Mouse (Mus musculus) bone marrow, adult 2 months (tissue): Measurements from ENCODE around the gene Gon4l. TPM values are rescaled to one million over a fixed set of nuclear protein-coding genes. Genes with fewer than 3 reads are reported as not detected.
"Not testable (repeated sequence)": the region's sequence is repeated elsewhere in the genome, so short reads cannot be mapped to it uniquely, and the experiment has no call there.

Experiments
- H3K27ac ChIP-seq: fragments of 200-500 bp; 2 replicates; pipeline ENCODE4 v1.5.1; 2012; ENCODE audit warnings: low read depth, mild to moderate bottlenecking, control low read depth, inconsistent platforms, low read length; ENCODE audit not compliant: control insufficient read depth, poor library complexity, insufficient read depth
- H3K4me1 ChIP-seq: fragments of 200-500 bp; 2 replicates; pipeline ENCODE4 v1.6.1; 2011; ENCODE audit warnings: low read length; ENCODE audit not compliant: control insufficient read depth, insufficient read depth
- H3K4me3 ChIP-seq: fragments of 200-500 bp; replicated peaks from 2 replicates; pipeline ENCODE3; 2011; ENCODE audit warnings: mild to moderate bottlenecking, low read depth, low read length, control low read depth; ENCODE audit not compliant: control insufficient read depth
- CTCF ChIP-seq: fragments of 200-500 bp; IDR thresholded peaks from 2 replicates; pipeline ENCODE4 v1.5.1; 2011; ENCODE audit warnings: low read length, control low read depth; ENCODE audit not compliant: control insufficient read depth, insufficient read depth
- POLR2A ChIP-seq: fragments of 200-500 bp; IDR thresholded peaks from 2 replicates; pipeline ENCODE4 v1.6.1; 2011; ENCODE audit warnings: low read depth, mild to moderate bottlenecking, control low read depth, low read length, borderline replicate concordance; ENCODE audit not compliant: control insufficient read depth
- WGBS: fragments of 180-500 bp; shearing (Covaris S2); methylation state at CpG from one replicate; pipeline ENCODE4 v1.1.7; 2018; 5-methylcytosine and 5-hydroxymethylcytosine counted together
- polyA plus RNA-seq: library from polyadenylated mRNA; stranded (reverse); fragments of >200 nt; gene quantifications from 2 replicates; pipeline ENCODE4 v1.2.4, GENCODE M21; 2011; ENCODE audit warnings: low replicate concordance; ENCODE audit not compliant: missing spikeins, insufficient read depth, insufficient read length

Gene Gon4l
- polyA plus RNA-seq, 1 experiment = 33.1 TPM

DNA sequence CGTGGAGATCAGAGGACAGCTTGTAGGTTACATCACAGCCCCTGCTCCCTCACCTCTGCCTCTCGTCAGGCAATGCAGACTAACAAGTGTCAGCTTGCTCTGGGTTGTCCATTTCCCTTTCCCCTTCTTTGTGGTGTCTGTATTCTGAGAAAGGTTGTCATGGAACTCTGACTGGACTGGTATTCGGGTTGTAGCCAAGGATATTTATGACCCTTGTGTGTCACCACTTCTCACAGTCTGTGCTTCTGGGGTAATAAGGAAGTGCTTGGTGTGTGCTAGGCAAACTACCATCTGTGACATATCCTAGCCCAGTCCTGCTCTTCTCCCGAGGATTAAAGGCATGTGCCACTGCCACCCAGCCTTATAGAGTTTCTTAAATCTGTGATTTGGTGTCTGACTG is 14.1 kb downstream of the Gon4l start:
- H3K27ac ChIP-seq = no peak overlapping the region
- WGBS = 71% methylated on average over 4 of the region's 4 CpGs
- H3K4me3 ChIP-seq = no peak overlapping the region
- H3K4me1 ChIP-seq = no peaks in the 10 kb centered on the region
- no peak for TF ChIP-seq CTCF
- TF ChIP-seq POLR2A = no peak

DNA sequence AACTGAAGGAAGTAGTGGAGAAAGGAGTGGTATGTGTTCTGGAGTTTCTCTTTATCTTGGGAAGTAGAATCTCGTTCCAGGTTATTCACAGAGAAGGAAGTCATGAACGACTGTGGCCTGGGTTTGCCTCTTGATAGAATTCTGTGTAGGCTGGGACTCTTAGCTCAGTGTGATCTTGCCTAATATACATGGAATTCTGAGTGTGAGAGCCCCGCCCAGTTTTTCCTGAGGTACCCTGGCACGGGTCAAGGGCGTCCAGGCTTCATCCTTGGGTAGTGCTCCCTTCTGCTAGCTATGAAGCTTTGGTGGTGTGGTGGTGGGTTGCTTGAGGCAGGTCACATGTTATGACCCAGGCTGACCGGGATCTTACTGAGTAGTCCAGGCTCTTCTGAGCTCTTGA is 20.8 kb downstream of the Gon4l start:
- H3K27ac ChIP-seq = no peak overlapping the region
- 86% methylated on average over 6 of the region's 6 CpGs for WGBS
- TF ChIP-seq POLR2A (no peak), CTCF (no peak)
- no peak overlapping the region for H3K4me3 ChIP-seq
- no peaks in the 10 kb centered on the region for H3K4me1 ChIP-seq

GRCm38 (mm10) chr3:88862129-88862528 is 27.1 kb downstream of the Gon4l start:
- WGBS = 90% methylated on average over 3 of the region's 3 CpGs
- no peak overlapping the region for H3K27ac ChIP-seq
- no peak overlapping the region for H3K4me3 ChIP-seq
- TF ChIP-seq POLR2A (no peak), CTCF (no peak)
- no peaks in the 10 kb centered on the region for H3K4me1 ChIP-seq

DNA sequence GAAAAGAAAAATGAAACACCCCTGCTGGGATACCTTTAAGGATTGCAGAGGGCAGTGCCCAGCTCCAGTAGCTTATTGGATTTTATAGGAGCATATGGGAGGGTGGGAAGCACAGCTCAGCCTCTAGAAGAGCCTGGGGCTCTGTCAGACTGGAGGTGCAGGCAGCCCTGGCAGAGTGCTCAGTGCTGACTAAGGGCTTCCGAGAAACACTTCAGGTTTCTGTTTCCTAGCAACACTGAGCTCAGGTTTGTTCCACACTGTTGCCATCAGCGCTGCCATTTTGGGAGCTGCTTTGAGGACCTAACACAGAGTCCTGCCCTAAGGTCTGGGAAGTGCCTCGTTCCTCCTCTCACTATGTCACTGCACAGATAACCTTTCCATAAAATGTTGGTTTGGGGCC is 31.7 kb downstream of the Gon4l start:
- no CpG with 5 or more reads among the region's 3 CpGs for WGBS

DNA sequence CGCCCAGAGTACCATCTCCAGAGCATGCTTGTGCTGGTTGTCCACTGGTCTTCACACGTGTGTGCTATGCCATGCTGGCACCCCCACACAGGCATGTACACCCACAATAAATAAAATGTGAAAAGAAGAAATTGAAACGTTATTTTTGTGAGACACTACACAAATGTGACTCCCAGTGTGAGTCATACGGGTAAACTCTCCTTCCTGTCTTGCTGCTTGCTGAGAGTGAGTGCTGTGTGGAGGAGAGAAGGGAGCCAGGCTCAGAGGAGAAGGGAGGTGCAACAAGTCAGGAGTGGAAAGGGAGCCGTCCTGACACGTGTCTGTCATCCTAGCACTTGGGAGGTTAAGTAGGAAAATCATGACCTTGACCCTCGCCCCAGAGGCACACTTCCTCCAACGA is 32.1 kb downstream of the Gon4l start:
- not testable (repeated sequence) for H3K4me3 ChIP-seq, H3K27ac ChIP-seq, H3K4me1 ChIP-seq
- WGBS = no CpG with 5 or more reads among the region's 8 CpGs

More for the DNA sequence above, 31.7 kb downstream of the Gon4l start:
- not testable (repeated sequence) for H3K4me3 ChIP-seq, H3K4me1 ChIP-seq, H3K27ac ChIP-seq

GRCm38 (mm10) chr3:88868449-88868848 is 33.4 kb downstream of the Gon4l start:
- not testable (repeated sequence) for H3K4me1 ChIP-seq, H3K27ac ChIP-seq, H3K4me3 ChIP-seq
- WGBS = 100% methylated on average over 2 of the region's 4 CpGs

DNA sequence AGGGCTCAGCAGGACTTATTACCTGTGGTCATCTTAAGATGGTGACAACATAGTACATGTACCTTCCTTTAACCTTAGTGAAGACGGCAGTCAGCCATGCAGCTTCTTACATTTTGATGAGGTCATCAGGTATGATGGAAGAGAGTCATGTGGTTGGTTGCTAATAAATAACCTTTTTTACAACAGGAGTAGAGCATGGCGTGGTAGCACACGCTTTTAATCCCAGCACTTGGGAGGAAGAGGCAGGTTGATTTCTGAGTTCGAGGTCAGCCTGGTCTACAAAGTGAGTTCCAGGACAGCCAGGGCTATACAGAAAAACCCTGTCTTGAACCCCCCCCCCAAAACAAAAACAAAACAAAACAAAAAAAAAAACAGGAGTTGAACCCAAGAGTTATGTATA is 47.5 kb downstream of the Gon4l start:
- not testable (repeated sequence) for H3K4me1 ChIP-seq, H3K27ac ChIP-seq, H3K4me3 ChIP-seq
- 90% methylated on average over 4 of the region's 4 CpGs for WGBS

- H3K4me1 ChIP-seq, H3K27ac ChIP-seq, H3K4me3 ChIP-seq: not testable (repeated sequence)
- WGBS = 90% methylated on average over 7 of the region's 7 CpGs
These were observed 58.0 kb downstream of the Gon4l start for GRCm38 (mm10) chr3:88893011-88893410.

- H3K4me1 ChIP-seq = no peaks in the 10 kb centered on the region
- TF ChIP-seq POLR2A (no peak), CTCF (no peak)
- WGBS = 92% methylated on average over 3 of the region's 3 CpGs
- no peak overlapping the region for H3K4me3 ChIP-seq
- no peak overlapping the region for H3K27ac ChIP-seq
These were observed 69.8 kb downstream of the Gon4l start for GRCm38 (mm10) chr3:88904803-88905202.

- TF ChIP-seq POLR2A = no peak
- TF ChIP-seq CTCF = no peak
- Histone ChIP-seq H3K4me3 (no peak overlapping the region), H3K4me1 (no peaks in the 10 kb centered on the region), H3K27ac (no peak overlapping the region)
- WGBS = 87% methylated on average over 6 of the region's 6 CpGs
These were observed 70.2 kb downstream of the Gon4l start for GRCm38 (mm10) chr3:88905209-88905608.
